Mouse (Mus musculus) neural tube, embryonic 15.5 days (tissue): ENCODE measurements around the gene Olfr1353. TPM values are rescaled to one million over a fixed set of nuclear protein-coding genes. Genes with fewer than 3 reads are reported as not detected.
"Not testable (repeated sequence)": the region's sequence is repeated elsewhere in the genome, so short reads cannot be mapped to it uniquely, and the experiment has no call there.

ENCODE experiments used
- ATAC-seq: fragments of 200-750 bp; cut with Nextera tagmentation; 2 replicates; pipeline ENCODE4 v1.8.0; 2017; ENCODE audit warnings: mild to moderate bottlenecking, moderate TSS enrichment, moderate library complexity; ENCODE audit not compliant: low FRiP score
- H3K27ac ChIP-seq: fragments of 300-500 bp; sonication (generic); replicated peaks from 2 replicates; pipeline ENCODE4 v1.5.1; 2015; ENCODE audit warnings: mild to moderate bottlenecking, inconsistent platforms
- H3K27me3 ChIP-seq: fragments of 300-500 bp; sonication (generic); replicated peaks from 2 replicates; pipeline ENCODE4 v1.6.1; 2015; ENCODE audit warnings: inconsistent platforms
- H3K36me3 ChIP-seq: fragments of 300-500 bp; sonication (generic); 2 replicates; pipeline ENCODE4 v1.6.1; 2015; ENCODE audit warnings: inconsistent platforms
- H3K4me1 ChIP-seq: fragments of 300-500 bp; sonication (generic); 2 replicates; pipeline ENCODE4 v1.6.1; 2015; ENCODE audit warnings: inconsistent platforms
- H3K4me2 ChIP-seq: fragments of 300-500 bp; sonication (generic); 2 replicates; pipeline ENCODE4 v1.6.1; 2015; ENCODE audit warnings: inconsistent platforms, mild to moderate bottlenecking, moderate library complexity
- H3K4me3 ChIP-seq: fragments of 300-500 bp; sonication (generic); replicated peaks from 2 replicates; pipeline ENCODE4 v1.5.1; 2015; ENCODE audit warnings: mild to moderate bottlenecking, inconsistent platforms
- H3K9ac ChIP-seq: fragments of 300-500 bp; sonication (generic); replicated peaks from 2 replicates; pipeline ENCODE4 v1.6.1; 2015; ENCODE audit warnings: mild to moderate bottlenecking, inconsistent platforms
- H3K9me3 ChIP-seq: fragments of 300-500 bp; sonication (generic); replicated peaks from 2 replicates; pipeline ENCODE4 v1.6.1; 2016; ENCODE audit warnings: inconsistent platforms
- WGBS: fragments of 180-500 bp; shearing (Covaris S2); methylation state at CpG from one replicate; pipeline ENCODE4 v1.1.7; 2015; ENCODE audit warnings: mixed read lengths; 5-methylcytosine and 5-hydroxymethylcytosine counted together
- polyA plus RNA-seq: library from polyadenylated mRNA; unstranded; fragments of >200 nt; fragmentation: Nextera tagmentation; extraction: Ambion mirVana; gene quantifications from 2 replicates; pipeline ENCODE4 v1.2.1, GENCODE M21; 2015

The Olfr1353 gene
- polyA plus RNA-seq = not detected in 2 replicates

DNA sequence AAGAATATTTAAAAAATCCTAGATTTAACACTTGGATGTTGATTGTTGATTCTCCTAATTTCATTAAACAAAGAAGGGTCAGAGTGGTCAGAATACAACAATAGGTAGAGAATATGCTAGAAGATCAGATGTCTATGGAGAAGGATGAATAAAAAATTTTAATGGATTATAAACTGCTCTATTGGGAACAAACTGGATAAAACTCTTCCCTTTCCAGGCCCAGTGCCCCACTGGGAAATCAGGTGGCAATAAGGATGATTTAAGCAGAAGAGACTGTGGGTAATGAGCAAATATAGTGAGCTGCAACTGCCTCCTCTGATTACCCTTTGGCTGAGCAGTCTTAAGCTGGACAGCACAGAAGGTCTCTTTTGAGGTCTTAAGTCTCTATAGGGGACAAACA lies at the start of gene Olfr1353:
TSS of gene Olfr1353 (plus strand) at position 301 of the 400 bp plus-strand sequence.
- not testable (repeated sequence) for ATAC-seq, H3K27ac ChIP-seq, H3K36me3 ChIP-seq, H3K9me3 ChIP-seq, H3K4me1 ChIP-seq, H3K9ac ChIP-seq, H3K4me3 ChIP-seq, H3K27me3 ChIP-seq, H3K4me2 ChIP-seq

DNA sequence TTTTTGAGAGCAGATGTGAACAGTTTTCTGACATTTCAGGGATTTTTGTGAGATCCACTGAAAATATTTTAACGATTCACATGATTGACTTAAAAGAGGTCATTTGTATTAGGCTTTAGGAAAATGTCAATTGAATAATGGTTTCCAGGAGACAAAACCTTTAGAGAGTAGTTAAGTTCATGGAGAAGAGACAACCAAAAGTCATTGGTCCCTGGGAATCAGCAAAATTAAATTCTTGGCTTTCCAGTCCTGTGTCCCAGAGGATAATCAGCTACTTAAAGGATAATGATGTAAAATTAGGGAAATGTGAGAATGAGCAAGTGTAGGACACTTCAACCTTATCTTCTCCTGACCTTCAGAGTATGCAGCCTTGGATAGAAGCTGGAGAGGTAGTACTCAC lies 12.8 kb upstream of the Olfr1353 start, which contains the start of gene Olfr8:
TSS of gene Olfr8 (plus strand) at position 301 of the 400 bp plus-strand sequence.
- H3K27ac ChIP-seq, H3K9ac ChIP-seq, H3K4me1 ChIP-seq, H3K4me2 ChIP-seq, H3K9me3 ChIP-seq, ATAC-seq, H3K27me3 ChIP-seq, H3K4me3 ChIP-seq, H3K36me3 ChIP-seq: not testable (repeated sequence)
- WGBS = 88% methylated on average over 1 of the region's 1 CpGs

DNA sequence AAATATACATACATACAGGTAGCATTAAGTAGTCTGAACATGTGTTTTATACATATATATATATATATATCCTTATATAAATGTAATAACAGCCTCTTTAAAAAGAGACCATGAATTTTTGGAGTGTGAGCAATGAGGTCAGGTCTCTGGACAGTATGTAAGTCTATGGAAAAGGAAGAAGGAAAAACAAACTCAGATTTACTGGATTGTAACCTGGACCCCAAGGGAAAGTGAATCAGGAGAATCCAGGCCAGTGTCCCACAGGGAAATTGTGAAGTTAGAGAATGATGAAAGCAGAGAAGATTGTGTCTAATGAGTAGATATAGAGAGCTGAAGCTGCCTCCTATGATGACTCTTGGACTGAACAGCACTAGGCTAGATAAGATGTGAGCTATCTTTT lies 17.6 kb downstream of the Olfr1353 start, which contains the start of gene Olfr1352:
TSS of gene Olfr1352 (plus strand) at position 301 of the 400 bp plus-strand sequence.
- H3K9me3 ChIP-seq = no peaks in the 10 kb centered on the region
- no peaks in the 10 kb centered on the region for H3K4me1 ChIP-seq
- no peak for ATAC-seq
- no peak within 1 kb of the TSS for H3K27ac ChIP-seq
- H3K4me2 ChIP-seq = no peak within 1 kb of the TSS
- H3K36me3 ChIP-seq = no peaks in the 10 kb centered on the region
- H3K9ac ChIP-seq = no peak within 1 kb of the TSS
- H3K27me3 ChIP-seq = no peaks in the 10 kb centered on the region
- no peak within 1 kb of the TSS for H3K4me3 ChIP-seq

DNA sequence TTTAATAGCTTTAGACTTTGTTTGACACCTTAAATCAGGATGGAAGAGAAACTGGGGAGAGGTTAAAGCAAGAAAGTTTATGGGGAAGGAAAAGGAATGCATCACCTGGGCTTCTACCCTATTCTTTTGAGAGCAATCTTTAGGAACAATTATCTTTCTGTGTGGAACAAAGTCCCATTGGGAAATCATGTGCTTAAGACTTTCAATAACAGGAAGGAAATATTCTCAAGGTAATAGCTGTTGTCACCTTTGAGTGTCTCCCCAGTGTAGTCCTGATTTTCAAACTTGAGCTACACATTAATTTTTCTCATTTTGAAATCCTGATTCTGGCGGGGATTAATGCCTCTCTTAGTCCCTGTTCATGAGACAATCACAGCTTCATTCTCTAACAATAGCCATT lies 49.1 kb downstream of the Olfr1353 start, which contains the start of gene Olfr1351:
TSS of gene Olfr1351 (plus strand) at position 301 of the 400 bp plus-strand sequence.
- H3K27me3 ChIP-seq = no peaks in the 10 kb centered on the region
- no peak within 1 kb of the TSS for H3K4me3 ChIP-seq
- H3K9ac ChIP-seq = no peak within 1 kb of the TSS
- 74% methylated on average over 1 of the region's 1 CpGs for WGBS
- H3K36me3 ChIP-seq = no peaks in the 10 kb centered on the region
- ATAC-seq = no peak
- H3K4me1 ChIP-seq = no peaks in the 10 kb centered on the region
- no peak within 1 kb of the TSS for H3K27ac ChIP-seq
- 0 out of 2 replicates have a peak, but pooled peaks cover 3% of the 10 kb centered on the region for H3K9me3 ChIP-seq
- H3K4me2 ChIP-seq = no peak within 1 kb of the TSS

Other genes with a start within 250 kb of the Olfr1353 start
- 0.10 TPM in 1 of 2 replicates, not detected in the other for gene Casp14, start 245.0 kb upstream of the Olfr1353 start, polyA plus RNA-seq
- gene Ccdc105, start 210.2 kb upstream of the Olfr1353 start, polyA plus RNA-seq = 0.36 and 0.49 TPM in 2 replicates
- gene Slc1a6, start 182.8 kb upstream of the Olfr1353 start, polyA plus RNA-seq = 27.5 and 31.0 TPM in 2 replicates
- gene Olfr1356, start 111.1 kb upstream of the Olfr1353 start, polyA plus RNA-seq = not detected in 2 replicates
- not detected in 2 replicates for gene Olfr1355, start 87.8 kb upstream of the Olfr1353 start, polyA plus RNA-seq
- not detected in 2 replicates for gene Olfr1354, start 50.1 kb upstream of the Olfr1353 start, polyA plus RNA-seq
- gene Olfr8, start 12.7 kb upstream of the Olfr1353 start, polyA plus RNA-seq = not detected in 2 replicates
- gene Olfr1352, start 17.7 kb downstream of the Olfr1353 start, polyA plus RNA-seq = not detected in 2 replicates
- 0.17 TPM in 1 of 2 replicates, not detected in the other for gene Olfr1351, start 49.2 kb downstream of the Olfr1353 start, polyA plus RNA-seq
- 0.24 and 0.60 TPM in 2 replicates for gene Olfr57, start 65.4 kb downstream of the Olfr1353 start, polyA plus RNA-seq
- gene 2610008E11Rik, start 134.3 kb downstream of the Olfr1353 start, polyA plus RNA-seq = 40.9 and 44.4 TPM in 2 replicates
- gene Vmn2r80, start 185.5 kb downstream of the Olfr1353 start, polyA plus RNA-seq = not detected in 2 replicates